Mouse (Mus musculus) naive thymus-derived CD4-positive, alpha-beta T cell, adult 2 months (primary cell): Measurements from ENCODE around the gene Gm28551.
A peak's percentile ranks its signal among the peaks of the same experiment; 100 is the strongest.
"Not testable (repeated sequence)": the region's sequence is repeated elsewhere in the genome, so short reads cannot be mapped to it uniquely, and the experiment has no call there.

ENCODE experiments used
- DNase-seq: peaks from one replicate; pipeline ENCODE4 v3.0.0-alpha.2; 2011; ENCODE audit warnings: low read depth

Gene Gm28551

DNA sequence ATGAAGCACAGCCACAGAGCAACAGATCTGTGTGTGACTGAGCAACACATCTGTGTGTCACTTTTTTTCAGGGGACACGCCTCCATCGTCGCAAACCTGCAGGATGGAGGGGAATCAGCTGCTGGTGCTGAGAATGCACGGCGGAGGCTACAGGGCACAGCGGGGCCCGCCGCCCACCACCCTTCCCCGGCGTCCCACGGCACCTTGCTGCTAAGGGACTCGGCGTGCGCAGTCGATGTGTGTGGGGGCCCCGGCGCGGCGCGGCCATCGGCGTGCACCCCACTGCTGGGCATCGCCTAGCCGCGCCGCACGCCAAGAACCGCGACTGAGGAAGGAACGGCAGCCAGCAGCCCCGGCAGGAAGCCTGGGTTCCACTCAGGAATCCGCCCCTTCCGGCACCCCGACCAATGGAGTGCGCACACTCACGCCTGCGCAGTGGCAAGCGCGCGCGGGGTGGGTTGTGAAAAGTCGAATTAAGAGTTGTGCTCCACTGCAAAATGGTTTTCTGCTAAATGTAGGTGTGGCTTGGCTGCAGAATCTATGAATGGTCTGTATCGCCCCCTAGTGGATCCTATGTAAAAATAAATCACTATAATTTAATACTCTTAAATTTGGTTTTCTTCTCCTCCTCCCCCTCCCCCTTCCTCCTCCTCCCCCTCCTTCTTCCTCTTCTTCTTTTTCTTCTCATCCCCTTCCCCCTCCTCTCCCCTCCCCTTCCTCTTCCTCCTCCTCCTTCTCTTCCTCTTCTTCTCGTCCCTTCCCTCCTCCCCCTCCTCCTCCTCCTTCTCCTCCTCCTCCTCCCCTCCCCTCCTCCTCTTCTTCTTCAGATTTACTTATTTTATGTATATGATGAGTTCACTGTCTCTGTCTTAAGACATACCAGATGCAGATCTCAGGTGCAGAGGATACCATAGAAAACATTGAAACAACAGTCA lies at the start of gene Gm28551, which contains the start of the genes Asdurf and Asnsd1:
Gene Gm28551, minus strand, starts transcription at position 341 of the 935 bp plus-strand sequence.
Gene Asdurf, minus strand, starts transcription at position 293 of the 935 bp plus-strand sequence.
Gene Asnsd1, minus strand, starts transcription at position 426 of the 935 bp plus-strand sequence.
- DNase-seq, result peak; percentile 98

GRCm38 (mm10) chr1:53393936-53394760 lies 41.7 kb upstream of the Gm28551 start:
- not testable (repeated sequence) for DNase-seq

DNA sequence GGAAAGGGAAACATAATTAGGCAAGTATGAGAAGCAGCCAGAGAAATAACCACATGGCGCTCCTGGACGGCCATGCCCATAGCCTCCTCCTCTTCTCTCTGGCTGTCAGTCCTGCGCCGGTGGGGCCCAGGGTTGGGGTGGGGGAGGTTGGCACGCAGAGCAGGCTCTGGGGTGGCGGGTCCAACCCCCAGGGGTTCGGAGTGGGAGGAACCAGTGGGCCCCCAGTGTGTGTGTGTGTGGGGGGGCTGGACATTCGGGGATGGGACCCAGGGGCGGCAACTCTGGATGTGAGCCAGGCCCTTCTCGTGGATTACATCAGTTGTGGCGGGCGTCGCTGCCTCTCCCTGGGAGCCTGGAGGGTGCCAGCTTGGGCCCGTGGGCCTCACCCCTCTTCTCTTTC lies 36.3 kb upstream of the Gm28551 start:
- no peak for DNase-seq

DNA sequence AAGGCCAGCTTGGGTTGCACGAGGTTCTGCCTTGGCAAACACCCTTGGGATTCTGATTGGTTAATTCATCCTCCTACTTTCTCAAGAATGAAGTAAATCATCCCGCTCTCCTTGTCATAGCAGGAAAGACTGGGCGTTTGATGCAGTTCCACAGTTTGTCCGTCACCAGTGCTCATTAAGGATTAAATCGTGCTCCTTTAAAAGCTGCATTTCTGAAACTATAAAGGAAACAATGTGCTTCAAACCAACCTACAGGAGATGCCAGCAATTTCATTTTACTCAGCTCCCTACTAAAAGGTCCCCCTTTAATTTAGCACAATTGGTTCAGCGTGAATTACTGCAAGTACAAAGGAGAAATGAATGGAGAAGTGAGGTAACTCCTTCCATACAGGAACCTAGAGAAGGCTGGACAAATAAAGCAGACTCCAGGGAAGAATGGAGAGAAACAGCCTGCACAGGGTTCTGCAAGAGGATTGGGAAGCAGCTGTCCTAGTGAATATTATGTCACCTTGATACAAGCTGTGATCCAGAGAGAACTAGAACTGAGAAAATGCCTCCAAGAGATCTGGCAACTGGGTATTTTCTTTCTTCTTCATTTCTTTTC lies 31.7 kb upstream of the Gm28551 start:
- no peak for DNase-seq

GRCm38 (mm10) chr1:53377731-53378130 lies 25.3 kb upstream of the Gm28551 start:
- DNase-seq, result no peak

GRCm38 (mm10) chr1:53375965-53376364 lies 23.5 kb upstream of the Gm28551 start:
- not testable (repeated sequence) for DNase-seq

DNA sequence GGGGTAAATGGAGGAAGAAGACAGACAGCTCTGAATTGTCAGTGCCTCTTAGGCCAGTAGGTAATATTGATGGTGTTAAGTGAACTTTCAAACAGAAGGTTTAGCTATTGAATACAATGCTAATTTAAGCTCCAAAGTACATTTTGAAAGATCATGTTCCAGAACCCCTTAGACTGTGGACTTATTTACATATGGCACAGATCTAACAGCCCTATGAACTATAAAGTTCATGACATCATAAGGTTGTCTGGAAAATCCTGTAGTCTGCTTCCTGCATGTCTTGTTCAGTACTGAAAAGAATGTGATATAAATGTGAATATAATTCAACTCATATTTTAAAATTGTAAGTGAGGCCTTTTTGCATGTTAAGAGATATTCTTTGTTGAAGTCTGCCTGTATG lies 6.5 kb upstream of the Gm28551 start:
- no peak for DNase-seq

GRCm38 (mm10) chr1:53341071-53341470 lies 11.4 kb downstream of the Gm28551 start:
- DNase-seq, result no peak

GRCm38 (mm10) chr1:53337403-53337802 lies 15.1 kb downstream of the Gm28551 start:
- not testable (repeated sequence) for DNase-seq

DNA sequence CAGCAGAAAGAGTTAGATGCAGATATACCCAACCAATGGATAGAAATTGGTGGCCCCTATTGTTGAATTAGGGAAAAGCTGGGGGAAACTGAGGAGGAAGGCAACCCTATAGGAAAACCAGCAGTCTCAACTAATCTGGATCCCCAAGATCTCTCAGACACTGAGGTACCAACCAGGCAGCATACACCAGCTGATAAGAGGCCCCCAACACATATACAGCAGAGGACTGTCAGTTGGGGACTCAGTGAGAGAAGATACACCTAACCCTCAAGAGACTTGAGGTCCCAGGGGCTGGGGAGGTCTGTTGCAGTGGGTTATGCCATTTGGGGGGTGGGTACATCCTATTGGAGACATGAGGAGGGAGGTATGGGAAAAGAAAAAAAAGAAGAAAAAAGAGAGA lies 17.0 kb downstream of the Gm28551 start:
- no peak for DNase-seq

DNA sequence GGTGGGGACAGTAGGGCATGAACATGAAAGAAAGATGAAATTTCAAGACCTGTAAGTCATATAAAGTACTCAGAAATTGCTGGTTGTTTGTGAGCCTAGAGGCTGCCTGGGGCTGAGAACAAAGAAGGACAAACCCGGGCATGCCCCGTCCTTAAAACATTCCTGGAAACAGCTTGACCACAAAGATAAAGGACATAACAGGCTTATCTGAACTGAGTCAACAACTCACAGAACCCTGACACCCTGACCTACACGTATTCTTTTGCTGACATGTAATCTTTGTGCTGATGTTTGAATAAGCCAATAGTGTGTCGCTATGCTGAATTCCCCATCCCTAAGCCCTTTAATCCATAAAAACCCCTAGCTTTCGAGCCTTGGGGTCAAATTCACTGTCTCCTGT lies 18.9 kb downstream of the Gm28551 start:
- not testable (repeated sequence) for DNase-seq

DNA sequence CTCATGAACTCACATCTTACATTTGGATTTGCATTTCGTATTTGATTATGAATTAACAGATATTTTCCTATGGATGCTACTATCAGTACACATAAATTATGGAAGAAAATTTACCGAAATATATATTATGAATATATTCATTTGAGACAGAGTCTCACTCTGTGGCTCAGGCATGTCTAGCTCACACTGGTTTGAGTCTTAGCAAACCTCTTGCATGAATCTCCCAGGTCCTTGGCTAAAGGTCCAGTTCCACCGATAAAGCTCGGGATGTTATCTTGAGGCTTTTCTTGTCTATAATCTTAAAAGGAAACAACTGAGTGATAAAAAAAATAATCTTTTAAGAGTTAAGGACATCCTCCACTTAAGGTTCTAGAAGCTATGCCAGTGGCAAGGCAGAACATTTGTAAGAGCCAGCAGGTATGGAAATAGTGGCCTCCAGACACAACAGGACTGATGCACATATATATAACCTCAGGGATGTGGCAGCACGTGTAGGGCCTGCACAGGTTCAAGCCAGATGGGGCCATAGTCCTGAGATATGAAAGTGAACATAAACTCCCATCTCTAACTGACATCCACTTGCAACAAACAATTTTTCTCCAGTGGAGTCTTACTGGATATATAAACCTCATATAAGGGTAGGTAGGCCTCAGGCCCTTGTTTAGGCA lies 27.5 kb downstream of the Gm28551 start:
- no peak for DNase-seq

- DNase-seq, result no peak
Measured at GRCm38 (mm10) chr1:53324277-53324676, 28.2 kb downstream of the Gm28551 start.

DNA sequence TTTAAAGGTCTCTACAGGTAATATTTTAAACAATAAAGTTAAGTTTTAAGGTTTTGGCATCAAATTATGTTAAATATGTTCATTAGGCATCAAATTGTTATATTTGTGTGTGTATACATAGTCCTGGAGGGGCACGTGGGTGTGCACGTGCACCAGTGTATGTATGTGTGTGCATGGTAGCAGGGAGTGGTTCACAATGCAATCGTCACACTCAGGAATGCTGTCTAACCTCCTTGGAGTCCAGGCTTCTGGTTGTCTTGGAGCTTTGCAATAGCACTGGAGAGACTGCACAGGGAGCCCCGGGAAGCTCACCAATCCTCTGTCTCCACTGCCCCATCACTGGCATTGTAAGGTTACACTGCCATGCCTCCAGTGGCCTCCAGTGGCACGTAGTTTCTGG lies 29.2 kb downstream of the Gm28551 start:
- no peak for DNase-seq

DNA sequence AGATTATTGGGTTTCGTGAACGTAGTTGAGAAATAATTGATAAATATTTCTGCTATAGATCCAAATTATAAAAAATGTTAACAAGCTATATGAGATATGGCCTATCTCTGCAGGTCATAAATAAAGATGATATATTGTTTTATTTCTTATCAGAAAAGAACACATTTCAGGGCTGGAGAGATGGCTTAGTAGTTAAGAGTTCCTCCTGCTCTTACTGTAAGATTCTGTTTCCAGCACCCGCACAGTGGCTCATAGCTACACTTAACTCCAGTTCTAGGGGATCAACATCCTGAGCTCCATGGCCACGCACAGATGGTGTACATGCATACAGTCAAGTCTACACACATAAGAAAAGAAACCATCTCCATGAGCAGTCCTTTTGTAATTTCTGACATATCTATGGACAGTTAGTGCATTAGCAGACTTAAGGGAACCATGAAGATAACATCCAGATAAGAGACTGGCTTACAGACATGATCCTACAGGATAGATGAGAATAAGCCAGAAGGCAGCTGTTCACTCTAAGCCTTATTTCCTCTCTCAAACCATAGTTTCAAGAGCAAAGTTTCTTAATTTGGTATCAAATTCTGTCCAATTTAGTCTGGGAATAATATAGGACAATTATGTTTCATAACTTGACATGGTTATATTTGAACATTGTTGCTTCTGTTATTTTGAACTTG lies 30.7 kb downstream of the Gm28551 start:
- no peak for DNase-seq

- DNase-seq, result peak; percentile 88
Measured at GRCm38 (mm10) chr1:53312989-53313967, 39.2 kb downstream of the Gm28551 start, which contains the start of gene Osgepl1. Osgepl1 (plus strand) TSS chr1:53313624.

DNA sequence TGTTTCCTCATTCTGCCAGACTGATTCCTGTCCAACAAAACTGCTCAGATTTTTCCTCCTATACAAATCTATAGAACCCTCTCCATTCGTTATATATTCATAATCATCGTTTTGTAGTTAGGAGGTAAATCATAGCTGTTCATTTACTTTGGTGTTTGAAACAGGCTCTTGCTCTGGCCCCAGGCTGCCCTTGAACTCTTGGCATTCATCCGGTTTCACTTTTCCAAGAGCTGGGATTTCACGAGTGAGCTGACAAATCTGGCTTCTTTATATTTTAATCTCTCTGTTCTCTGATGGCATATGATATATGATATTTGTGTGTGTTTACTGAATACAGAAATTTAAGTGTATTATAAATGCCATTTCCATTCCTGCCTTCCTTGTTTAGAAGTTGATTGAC lies 52.0 kb downstream of the Gm28551 start:
- no peak for DNase-seq

DNA sequence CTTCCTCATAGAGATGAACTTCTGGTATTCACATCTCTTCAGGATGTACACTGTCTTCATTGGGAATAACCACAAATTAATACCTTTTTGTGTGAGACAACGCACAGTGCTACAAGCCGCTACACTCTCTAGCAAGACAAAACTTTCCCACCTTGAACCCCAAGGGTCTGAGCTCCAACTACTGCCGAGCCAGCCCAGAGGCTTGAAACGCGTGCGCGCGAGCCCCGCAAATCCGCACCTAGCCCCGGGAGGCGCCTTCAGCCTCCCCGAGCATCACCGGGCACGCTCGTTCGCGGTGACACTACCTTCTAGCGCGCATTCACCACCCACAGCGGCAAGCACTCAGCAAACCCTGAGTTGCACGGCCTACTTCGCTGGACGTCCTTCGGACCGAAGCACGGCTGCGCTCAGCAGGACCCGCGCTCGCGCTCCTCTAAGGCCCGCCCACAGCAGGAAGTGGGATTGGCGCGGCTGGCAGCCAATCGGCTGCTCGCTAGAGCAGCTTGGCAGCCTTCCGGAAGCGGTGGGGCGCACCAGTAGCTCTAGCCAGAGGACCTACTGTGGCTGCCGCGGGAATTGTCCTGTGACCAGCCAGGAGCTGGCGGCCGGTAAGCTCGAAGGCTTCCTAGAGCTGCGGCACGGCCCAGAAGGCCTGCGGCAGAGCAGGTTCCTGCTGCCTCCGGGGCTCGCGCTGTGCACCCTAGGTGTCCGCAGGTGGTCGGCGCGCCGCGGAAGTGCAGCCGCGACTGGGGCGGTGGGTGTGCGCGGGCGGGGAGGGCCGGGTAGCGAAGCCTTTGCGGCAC lies 55.7 kb downstream of the Gm28551 start, which contains the start of the genes Pms1, Ormdl1 and Gm28778:
Gene Pms1, minus strand, starts transcription at position 438 of the 803 bp plus-strand sequence.
Gene Ormdl1, plus strand, starts transcription at position 515 of the 803 bp plus-strand sequence.
Gene Gm28778, plus strand, starts transcription at position 531 of the 803 bp plus-strand sequence.
- peak; percentile 93 for DNase-seq

- DNase-seq, result no peak
Measured at GRCm38 (mm10) chr1:53291197-53291596, 61.3 kb downstream of the Gm28551 start.
